Mouse (Mus musculus): ENCODE data around the gene Smarca1.

DNA sequence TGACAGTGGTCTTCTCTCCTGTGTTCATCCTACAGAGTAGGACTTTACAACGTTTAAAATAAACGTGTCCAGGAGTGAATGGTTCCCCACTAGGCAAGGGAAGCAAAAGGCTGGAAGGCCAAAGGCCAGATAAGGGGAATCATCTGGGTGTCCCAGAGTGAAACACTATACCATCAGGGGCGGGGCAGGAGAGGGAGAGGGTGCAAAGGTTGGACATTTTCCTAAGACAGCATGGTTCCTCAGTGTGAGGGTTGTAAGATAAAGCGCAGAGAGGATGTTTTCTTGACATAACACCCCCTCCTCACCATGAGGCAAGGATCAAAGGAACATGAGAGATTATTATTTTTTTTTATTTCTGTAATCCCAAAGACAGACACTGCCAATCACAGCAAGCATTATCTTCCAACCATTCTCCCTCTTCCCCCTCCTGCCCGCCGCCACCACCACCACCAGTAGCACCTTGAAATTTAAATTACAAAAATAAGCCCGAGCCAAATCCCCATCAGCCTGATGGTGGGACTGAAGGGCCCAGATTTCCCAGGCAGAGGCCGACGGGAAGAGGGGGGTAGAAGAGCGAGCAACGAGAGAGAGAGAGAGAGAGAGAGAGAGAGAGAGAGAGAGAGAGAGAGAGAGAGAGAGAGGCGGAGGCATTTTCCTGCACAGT lies 1.4 kb downstream of the Smarca1 start:
- TF ChIP-seq CTCF (conservative IDR thresholded peaks at IDR 0.05; ENCODE audit: low read length): no peak
- no peak for TF ChIP-seq NANOG (IDR thresholded peaks at IDR 0.05; ENCODE audit: borderline replicate concordance, low read length)
- TF ChIP-seq POU5F1 (IDR thresholded peaks at IDR 0.05; ENCODE audit: borderline replicate concordance, low read length): no peak
